Mouse (Mus musculus) hindbrain, embryonic 14.5 days (tissue): ENCODE measurements around the gene Pxylp1. TPM values are rescaled to one million over a fixed set of nuclear protein-coding genes. Genes with fewer than 3 reads are reported as not detected.
A peak's percentile ranks its signal among the peaks of the same experiment; 100 is the strongest.

Experiments used
- ATAC-seq: fragments of 200-750 bp; cut with Nextera tagmentation; 2 replicates; pipeline ENCODE4 v1.8.0; 2017; ENCODE audit warnings: moderate number of reproducible peaks, mild to moderate bottlenecking, moderate TSS enrichment, moderate library complexity; ENCODE audit not compliant: low FRiP score
- DNase-seq: peaks from one replicate; pipeline ENCODE4 v3.0.0-alpha.2; 2015; ENCODE audit warnings: low spot score
- H3K27ac ChIP-seq: fragments of 300-500 bp; sonication (generic); 2 replicates; pipeline ENCODE4 v1.5.1; 2014; ENCODE audit warnings: mild to moderate bottlenecking, moderate library complexity
- H3K27me3 ChIP-seq: fragments of 300-500 bp; sonication (generic); 2 replicates; pipeline ENCODE4 v1.6.1; 2014; ENCODE audit warnings: mild to moderate bottlenecking, low read length, mixed read lengths; ENCODE audit not compliant: control insufficient read depth, insufficient read depth
- H3K36me3 ChIP-seq: fragments of 300-500 bp; sonication (generic); replicated peaks from 2 replicates; pipeline ENCODE4 v1.6.1; 2014; ENCODE audit not compliant: control insufficient read depth, insufficient read depth
- H3K4me1 ChIP-seq: fragments of 300-500 bp; sonication (generic); replicated peaks from 2 replicates; pipeline ENCODE4 v1.6.1; 2014; ENCODE audit warnings: antibody characterized with exemption, low read length, mixed read lengths; ENCODE audit not compliant: control insufficient read depth, insufficient read depth
- H3K4me2 ChIP-seq: fragments of 300-500 bp; sonication (generic); replicated peaks from 2 replicates; pipeline ENCODE4 v1.6.1; 2014; ENCODE audit warnings: mild to moderate bottlenecking, moderate library complexity
- H3K4me3 ChIP-seq: fragments of 300-500 bp; sonication (generic); replicated peaks from 2 replicates; pipeline ENCODE4 v1.5.1; 2014; ENCODE audit warnings: mild to moderate bottlenecking, low read length
- H3K9ac ChIP-seq: fragments of 300-500 bp; sonication (generic); 2 replicates; pipeline ENCODE4 v1.6.1; 2014
- H3K9me3 ChIP-seq: fragments of 300-500 bp; sonication (generic); 2 replicates; pipeline ENCODE4 v1.6.1; 2016; ENCODE audit warnings: low read length; ENCODE audit not compliant: control insufficient read depth
- WGBS: fragments of 180-500 bp; shearing (Covaris S2); extraction: QIAGEN DNeasy Blood & Tissue Kit; methylation state at CpG from one replicate; pipeline ENCODE4 v1.1.7; 2014; 5-methylcytosine and 5-hydroxymethylcytosine counted together
- polyA plus RNA-seq: library from polyadenylated mRNA; unstranded; fragments of >200 nt; fragmentation: Nextera tagmentation; extraction: Ambion mirVana; gene quantifications from 2 replicates; pipeline ENCODE4 v1.2.1, GENCODE M21; 2014

The Pxylp1 gene
- polyA plus RNA-seq, 1 experiment from 2014 or later = 34.6 TPM

- Histone ChIP-seq H3K9me3 (no peaks in the 10 kb centered on the region), H3K4me3 (no peak overlapping the region), H3K27me3 (no peaks in the 10 kb centered on the region), H3K9ac (peak overlapping the region; percentile 22; the same call in 1 of the 2 replicates), H3K27ac (peak overlapping the region; percentile 76), H3K36me3 (no peaks in the 10 kb centered on the region), H3K4me2 (no peak overlapping the region), H3K4me1 (peaks cover 23% of the 10 kb centered on the region)
- WGBS = 23% methylated on average over 8 of the region's 8 CpGs
- ATAC-seq (0 out of 2 replicates have a peak, but pooled peaks have one; percentile 5), DNase-seq (no peak)
Observed at GRCm38 (mm10) chr9:96836984-96837383, 55.5 kb downstream of the Pxylp1 start.

DNA sequence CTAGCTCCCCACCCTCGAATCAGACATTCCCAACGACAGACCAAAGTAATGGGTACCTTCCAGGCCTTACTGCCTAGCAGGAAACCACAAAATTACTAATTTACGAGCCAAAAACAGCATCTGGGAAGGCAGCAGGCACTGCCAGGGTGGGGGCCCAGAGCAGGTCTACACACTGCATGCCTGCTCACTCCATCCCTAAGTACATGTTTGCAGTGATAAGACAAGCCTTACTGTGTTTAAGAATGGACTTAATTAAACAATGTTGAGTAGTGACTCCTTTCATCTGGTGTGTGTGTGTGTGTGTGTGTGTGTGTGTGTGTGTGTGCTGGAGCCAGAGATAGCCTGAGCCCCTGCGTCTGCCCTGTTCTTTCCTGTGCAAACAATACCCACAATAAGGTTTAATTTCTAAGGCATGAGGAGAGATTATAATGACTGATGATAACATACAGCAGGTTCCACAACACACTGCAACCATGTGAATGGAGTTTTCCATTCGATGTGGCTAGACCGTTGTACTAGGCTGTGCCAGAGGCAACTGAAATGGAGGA is 57.0 kb downstream of the Pxylp1 start:
- no peaks in the 10 kb centered on the region for H3K27me3 ChIP-seq
- 92% methylated on average over 6 of the region's 6 CpGs for WGBS
- ATAC-seq (no peak), DNase-seq (no peak)
- no peaks in the 10 kb centered on the region for H3K36me3 ChIP-seq
- H3K4me3 ChIP-seq = no peak overlapping the region
- no peak overlapping the region for H3K9ac ChIP-seq
- no peaks in the 10 kb centered on the region for H3K9me3 ChIP-seq
- peaks cover 36% of the 10 kb centered on the region for H3K4me1 ChIP-seq
- no peak overlapping the region for H3K27ac ChIP-seq
- H3K4me2 ChIP-seq = no peak overlapping the region

- 71% methylated on average over 5 of the region's 5 CpGs for WGBS
- Histone ChIP-seq H3K4me1 (peaks cover 34% of the 10 kb centered on the region), H3K27me3 (no peaks in the 10 kb centered on the region), H3K9me3 (no peaks in the 10 kb centered on the region), H3K9ac (no peak overlapping the region), H3K4me2 (no peak overlapping the region), H3K27ac (no peak overlapping the region), H3K4me3 (no peak overlapping the region), H3K36me3 (0 out of 2 replicates have a peak, but pooled peaks cover 2% of the 10 kb centered on the region)
- DNase-seq (no peak), ATAC-seq (no peak)
Observed at GRCm38 (mm10) chr9:96833606-96834005, 58.9 kb downstream of the Pxylp1 start.

DNA sequence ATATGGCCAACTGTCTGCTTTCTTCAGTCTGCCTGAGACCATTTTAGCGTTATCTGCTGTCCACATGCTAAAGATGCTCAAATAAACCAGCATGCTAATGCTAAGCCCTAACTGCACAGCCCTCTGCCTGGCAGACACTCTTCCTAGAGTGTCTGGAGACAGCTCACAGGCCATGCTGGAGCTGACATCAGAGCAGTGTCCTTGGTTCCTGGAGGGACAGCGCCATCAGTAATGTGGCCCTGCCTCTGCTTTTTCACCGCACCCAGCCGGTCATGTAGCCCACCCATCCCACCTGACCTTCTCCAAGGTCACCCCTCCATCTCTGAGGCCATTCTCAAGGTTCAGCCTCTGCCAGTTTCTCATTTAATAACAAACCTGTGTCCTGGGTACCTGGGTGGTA is 60.0 kb downstream of the Pxylp1 start:
- DNase-seq = no peak
- no peak overlapping the region for H3K4me2 ChIP-seq
- H3K9ac ChIP-seq = no peak overlapping the region
- WGBS = 84% methylated on average over 4 of the region's 4 CpGs
- H3K4me1 ChIP-seq = peaks cover 24% of the 10 kb centered on the region
- ATAC-seq = no peak
- no peaks in the 10 kb centered on the region for H3K9me3 ChIP-seq
- H3K4me3 ChIP-seq = no peak overlapping the region
- H3K27ac ChIP-seq = peak overlapping the region; percentile 4; the same call in 1 of the 2 replicates
- H3K36me3 ChIP-seq = peaks cover 7% of the 10 kb centered on the region; the same call in 1 of the 2 replicates
- H3K27me3 ChIP-seq = no peaks in the 10 kb centered on the region

DNA sequence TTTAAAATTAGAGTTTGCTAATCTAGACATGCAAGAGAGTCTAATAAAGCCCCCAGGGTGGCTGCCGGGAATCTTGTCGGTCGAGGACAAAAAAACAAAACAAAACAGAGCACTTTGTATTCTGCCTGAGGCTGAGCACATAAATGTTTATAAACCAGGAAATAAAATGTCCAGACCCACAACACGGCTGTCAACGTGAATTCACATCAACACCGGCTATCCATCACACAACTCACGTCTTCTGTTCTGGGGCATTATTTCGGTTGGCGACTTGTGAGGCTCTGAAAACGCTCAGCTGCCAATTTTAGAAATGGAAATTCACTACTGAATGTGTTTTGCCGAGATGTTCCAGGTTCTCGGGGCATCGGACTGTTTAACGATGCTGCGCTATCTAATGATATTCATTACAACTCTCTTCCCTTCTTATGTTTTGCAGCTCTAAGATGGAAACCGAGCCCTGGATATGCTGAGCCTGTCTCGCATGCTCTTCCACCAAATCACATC is 61.6 kb downstream of the Pxylp1 start:
- Histone ChIP-seq H3K9me3 (no peaks in the 10 kb centered on the region), H3K27ac (peak overlapping the region; percentile 16; the same call in 1 of the 2 replicates), H3K9ac (no peak overlapping the region), H3K36me3 (peaks cover 7% of the 10 kb centered on the region; the same call in 1 of the 2 replicates), H3K4me2 (peak overlapping the region; percentile 25; the same call in 1 of the 2 replicates), H3K27me3 (no peaks in the 10 kb centered on the region), H3K4me3 (no peak overlapping the region), H3K4me1 (peaks cover 15% of the 10 kb centered on the region)
- peak; percentile 33 for DNase-seq
- WGBS = 34% methylated on average over 17 of the region's 17 CpGs
- ATAC-seq = no peak

DNA sequence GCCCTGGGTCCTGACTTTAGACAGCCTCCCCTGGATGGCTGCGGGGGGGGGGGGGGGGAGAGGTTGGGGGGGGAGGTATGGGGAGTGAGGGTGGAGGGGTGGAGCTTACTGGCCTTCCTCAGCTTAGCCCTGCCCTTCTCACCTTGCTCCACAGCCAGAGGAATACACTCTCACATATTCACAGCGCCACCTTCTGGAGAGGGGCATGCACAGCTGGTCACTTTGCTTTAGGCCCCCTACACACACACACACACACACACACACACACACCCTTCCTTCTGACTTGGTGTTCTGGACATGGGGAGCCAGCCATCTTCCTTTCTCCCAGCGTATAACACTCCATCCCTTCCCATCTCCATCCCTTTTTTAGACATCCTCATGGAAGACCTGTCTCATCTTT is 62.8 kb downstream of the Pxylp1 start:
- H3K9ac ChIP-seq = no peak overlapping the region
- no peak overlapping the region for H3K27ac ChIP-seq
- no peaks in the 10 kb centered on the region for H3K27me3 ChIP-seq
- 85% methylated on average over 2 of the region's 3 CpGs for WGBS
- no peaks in the 10 kb centered on the region for H3K9me3 ChIP-seq
- DNase-seq = no peak
- peaks cover 13% of the 10 kb centered on the region; the same call in 1 of the 2 replicates for H3K36me3 ChIP-seq
- no peak for ATAC-seq
- peaks cover 15% of the 10 kb centered on the region for H3K4me1 ChIP-seq
- H3K4me3 ChIP-seq = no peak overlapping the region
- no peak overlapping the region for H3K4me2 ChIP-seq

GRCm38 (mm10) chr9:96828071-96828470 is 64.4 kb downstream of the Pxylp1 start:
- H3K4me1 ChIP-seq = peaks cover 15% of the 10 kb centered on the region
- H3K27me3 ChIP-seq = no peaks in the 10 kb centered on the region
- no peaks in the 10 kb centered on the region for H3K9me3 ChIP-seq
- H3K4me2 ChIP-seq = no peak overlapping the region
- ATAC-seq = no peak
- no peak overlapping the region for H3K27ac ChIP-seq
- peaks cover 19% of the 10 kb centered on the region; the same call in 1 of the 2 replicates for H3K36me3 ChIP-seq
- H3K9ac ChIP-seq = no peak overlapping the region
- H3K4me3 ChIP-seq = no peak overlapping the region
- 85% methylated on average over 2 of the region's 2 CpGs for WGBS
- no peak for DNase-seq

GRCm38 (mm10) chr9:96827002-96827785 is 65.3 kb downstream of the Pxylp1 start:
- ATAC-seq (no peak), DNase-seq (no peak)
- H3K27ac ChIP-seq = no peak overlapping the region

GRCm38 (mm10) chr9:96824857-96825256 is 67.6 kb downstream of the Pxylp1 start:
- H3K27ac ChIP-seq = no peak overlapping the region

More at GRCm38 (mm10) chr9:96827002-96827785, 65.3 kb downstream of the Pxylp1 start:
- no peak overlapping the region for H3K4me2 ChIP-seq
- peaks cover 15% of the 10 kb centered on the region for H3K4me1 ChIP-seq
- peaks cover 19% of the 10 kb centered on the region; the same call in 1 of the 2 replicates for H3K36me3 ChIP-seq
- no peaks in the 10 kb centered on the region for H3K9me3 ChIP-seq
- no peak overlapping the region for H3K4me3 ChIP-seq
- H3K9ac ChIP-seq = no peak overlapping the region
- 65% methylated on average over 12 of the region's 12 CpGs for WGBS
- H3K27me3 ChIP-seq = no peaks in the 10 kb centered on the region

More at GRCm38 (mm10) chr9:96824857-96825256, 67.6 kb downstream of the Pxylp1 start:
- no peaks in the 10 kb centered on the region for H3K27me3 ChIP-seq
- no peaks in the 10 kb centered on the region for H3K9me3 ChIP-seq
- H3K4me1 ChIP-seq = no peaks in the 10 kb centered on the region
- ATAC-seq = no peak
- H3K9ac ChIP-seq = no peak overlapping the region
- H3K36me3 ChIP-seq = peaks cover 19% of the 10 kb centered on the region; the same call in 1 of the 2 replicates
- no peak overlapping the region for H3K4me3 ChIP-seq
- DNase-seq = no peak
- H3K4me2 ChIP-seq = no peak overlapping the region
- 95% methylated on average over 18 of the region's 18 CpGs for WGBS
